Mouse (Mus musculus): ENCODE data around the gene Ctdspl.

DNA sequence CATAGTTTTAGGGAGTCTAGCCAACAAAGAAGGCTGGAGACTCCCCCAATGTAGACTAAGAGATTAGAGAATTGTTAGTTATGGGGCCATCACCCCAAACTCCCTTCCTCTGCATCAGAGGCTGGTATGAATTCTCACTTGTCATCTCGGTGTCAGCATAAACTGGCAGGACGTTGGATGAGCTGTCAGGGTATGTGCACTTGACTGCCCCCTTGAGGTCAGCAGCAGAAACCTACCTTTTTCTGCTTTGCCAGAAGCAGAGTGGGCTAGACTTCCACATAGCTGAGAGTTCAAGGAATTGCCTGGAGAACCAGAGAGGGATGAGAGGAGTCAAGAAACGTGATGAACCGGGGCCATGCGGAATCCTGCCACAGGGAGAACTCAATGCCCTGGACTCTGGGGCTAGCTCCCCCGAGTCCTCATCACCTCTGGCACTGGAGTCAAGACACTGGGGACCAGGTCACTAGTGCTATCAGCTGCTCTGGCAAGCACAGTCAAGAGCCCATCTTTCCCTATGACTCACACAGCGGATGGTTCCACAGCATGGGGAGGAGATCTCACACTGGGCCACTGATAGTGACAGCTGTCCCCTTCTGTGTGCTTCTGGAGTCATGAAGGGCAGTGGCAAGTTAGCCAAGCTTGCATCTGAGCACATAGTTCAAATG is 44.8 kb upstream of the Ctdspl start:
- TF ChIP-seq POLR2A (IDR thresholded peaks at IDR 0.05; ENCODE audit: low read depth, low read length) (no peak), CTCF (IDR thresholded peaks at IDR 0.05; ENCODE audit: borderline replicate concordance, insufficient read depth, low read length) (peak; percentile 39; the same call in 1 of the 2 replicates)
